Mouse (Mus musculus): ENCODE measurements at regions not wholly inside any gene's neighbourhood (a gene's known extent, or its start where the extent isn't known, plus 50 kb on each side); places are given as distances from the start of the nearest gene placed in this dataset.

GRCm38 (mm10) chr8:89219156-89219555, 175.2 kb upstream of the Sall1 start:
- Histone ChIP-seq H3K4me3 (replicated peaks; ENCODE audit: control insufficient read depth, low read depth, low read length) (no peak overlapping the region), H3K27ac (ENCODE audit: control insufficient read depth, insufficient read depth, low read depth, low read length, poor library complexity) (no peak overlapping the region), H3K4me1 (ENCODE audit: control insufficient read depth, insufficient read depth, low read length) (no peaks in the 10 kb centered on the region)
- 84% methylated on average over 7 of the region's 7 CpGs for WGBS
- TF ChIP-seq CTCF (IDR thresholded peaks at IDR 0.05; ENCODE audit: control insufficient read depth, insufficient read depth, low read length) (no peak), POLR2A (IDR thresholded peaks at IDR 0.05; ENCODE audit: borderline replicate concordance, control insufficient read depth, low read depth, low read length) (no peak)

GRCm38 (mm10) chr8:89217689-89218088, 173.7 kb upstream of the Sall1 start:
- no peak for TF ChIP-seq POLR2A (IDR thresholded peaks at IDR 0.05; ENCODE audit: borderline replicate concordance, control insufficient read depth, low read depth, low read length)
- no peak for TF ChIP-seq CTCF (IDR thresholded peaks at IDR 0.05; ENCODE audit: control insufficient read depth, insufficient read depth, low read length)
- H3K4me3 ChIP-seq (replicated peaks; ENCODE audit: control insufficient read depth, low read depth, low read length), result no peak overlapping the region
- no peaks in the 10 kb centered on the region for H3K4me1 ChIP-seq (ENCODE audit: control insufficient read depth, insufficient read depth, low read length)
- H3K27ac ChIP-seq (ENCODE audit: control insufficient read depth, insufficient read depth, low read depth, low read length, poor library complexity), result no peak overlapping the region
- 79% methylated on average over 2 of the region's 2 CpGs for WGBS

GRCm38 (mm10) chr8:89211931-89212330, 168.0 kb upstream of the Sall1 start:
- Histone ChIP-seq H3K4me3 (replicated peaks; ENCODE audit: control insufficient read depth, low read depth, low read length) (no peak overlapping the region), H3K27ac (ENCODE audit: control insufficient read depth, insufficient read depth, low read depth, low read length, poor library complexity) (no peak overlapping the region), H3K4me1 (ENCODE audit: control insufficient read depth, insufficient read depth, low read length) (no peaks in the 10 kb centered on the region)
- no peak for TF ChIP-seq CTCF (IDR thresholded peaks at IDR 0.05; ENCODE audit: control insufficient read depth, insufficient read depth, low read length)
- no peak for TF ChIP-seq POLR2A (IDR thresholded peaks at IDR 0.05; ENCODE audit: borderline replicate concordance, control insufficient read depth, low read depth, low read length)
- 76% methylated on average over 3 of the region's 3 CpGs for WGBS

- H3K4me3 ChIP-seq (replicated peaks; ENCODE audit: control insufficient read depth, low read depth, low read length), result no peak overlapping the region
- no peak overlapping the region for H3K27ac ChIP-seq (ENCODE audit: control insufficient read depth, insufficient read depth, low read depth, low read length, poor library complexity)
- no peak for TF ChIP-seq POLR2A (IDR thresholded peaks at IDR 0.05; ENCODE audit: borderline replicate concordance, control insufficient read depth, low read depth, low read length)
- TF ChIP-seq CTCF (IDR thresholded peaks at IDR 0.05; ENCODE audit: control insufficient read depth, insufficient read depth, low read length), result no peak
- WGBS, result 78% methylated on average over 1 of the region's 1 CpGs
- H3K4me1 ChIP-seq (ENCODE audit: control insufficient read depth, insufficient read depth, low read length), result no peaks in the 10 kb centered on the region
Observed at GRCm38 (mm10) chr8:89210684-89211083, 166.7 kb upstream of the Sall1 start.

GRCm38 (mm10) chr8:89207891-89208290, 163.9 kb upstream of the Sall1 start:
- no peak overlapping the region for H3K27ac ChIP-seq (ENCODE audit: control insufficient read depth, insufficient read depth, low read depth, low read length, poor library complexity)
- no peak overlapping the region for H3K4me3 ChIP-seq (replicated peaks; ENCODE audit: control insufficient read depth, low read depth, low read length)
- no peak for TF ChIP-seq CTCF (IDR thresholded peaks at IDR 0.05; ENCODE audit: control insufficient read depth, insufficient read depth, low read length)
- TF ChIP-seq POLR2A (IDR thresholded peaks at IDR 0.05; ENCODE audit: borderline replicate concordance, control insufficient read depth, low read depth, low read length), result no peak
- H3K4me1 ChIP-seq (ENCODE audit: control insufficient read depth, insufficient read depth, low read length), result no peaks in the 10 kb centered on the region
- 60% methylated on average over 2 of the region's 2 CpGs for WGBS

GRCm38 (mm10) chr8:89202484-89203096, 158.6 kb upstream of the Sall1 start:
- Histone ChIP-seq H3K4me3 (replicated peaks; ENCODE audit: control insufficient read depth, low read depth, low read length) (no peak overlapping the region), H3K27ac (ENCODE audit: control insufficient read depth, insufficient read depth, low read depth, low read length, poor library complexity) (no peak overlapping the region)
- 83% methylated on average over 5 of the region's 5 CpGs for WGBS

GRCm38 (mm10) chr8:89200301-89200700, 156.3 kb upstream of the Sall1 start:
- H3K4me3 ChIP-seq (replicated peaks; ENCODE audit: control insufficient read depth, low read depth, low read length), result no peak overlapping the region
- TF ChIP-seq POLR2A (IDR thresholded peaks at IDR 0.05; ENCODE audit: borderline replicate concordance, control insufficient read depth, low read depth, low read length) (no peak), CTCF (IDR thresholded peaks at IDR 0.05; ENCODE audit: control insufficient read depth, insufficient read depth, low read length) (no peak)
- H3K27ac ChIP-seq (ENCODE audit: control insufficient read depth, insufficient read depth, low read depth, low read length, poor library complexity), result no peak overlapping the region
- no peaks in the 10 kb centered on the region for H3K4me1 ChIP-seq (ENCODE audit: control insufficient read depth, insufficient read depth, low read length)
- 67% methylated on average over 2 of the region's 2 CpGs for WGBS

More at GRCm38 (mm10) chr8:89202484-89203096, 158.6 kb upstream of the Sall1 start:
- H3K4me1 ChIP-seq (ENCODE audit: control insufficient read depth, insufficient read depth, low read length), result no peaks in the 10 kb centered on the region
- TF ChIP-seq POLR2A (IDR thresholded peaks at IDR 0.05; ENCODE audit: borderline replicate concordance, control insufficient read depth, low read depth, low read length) (no peak), CTCF (IDR thresholded peaks at IDR 0.05; ENCODE audit: control insufficient read depth, insufficient read depth, low read length) (no peak)

GRCm38 (mm10) chr8:89185314-89185713, 141.4 kb upstream of the Sall1 start:
- Histone ChIP-seq H3K27ac (ENCODE audit: control insufficient read depth, insufficient read depth, low read depth, low read length, poor library complexity) (no peak overlapping the region), H3K4me1 (ENCODE audit: control insufficient read depth, insufficient read depth, low read length) (no peaks in the 10 kb centered on the region), H3K4me3 (replicated peaks; ENCODE audit: control insufficient read depth, low read depth, low read length) (no peak overlapping the region)
- 37% methylated on average over 17 of the region's 17 CpGs for WGBS
- no peak for TF ChIP-seq CTCF (IDR thresholded peaks at IDR 0.05; ENCODE audit: control insufficient read depth, insufficient read depth, low read length)
- no peak for TF ChIP-seq POLR2A (IDR thresholded peaks at IDR 0.05; ENCODE audit: borderline replicate concordance, control insufficient read depth, low read depth, low read length)

- no peak overlapping the region for H3K27ac ChIP-seq (ENCODE audit: control insufficient read depth, insufficient read depth, low read depth, low read length, poor library complexity)
- WGBS, result 81% methylated on average over 7 of the region's 7 CpGs
- TF ChIP-seq POLR2A (IDR thresholded peaks at IDR 0.05; ENCODE audit: borderline replicate concordance, control insufficient read depth, low read depth, low read length), result no peak
- no peak for TF ChIP-seq CTCF (IDR thresholded peaks at IDR 0.05; ENCODE audit: control insufficient read depth, insufficient read depth, low read length)
- no peaks in the 10 kb centered on the region for H3K4me1 ChIP-seq (ENCODE audit: control insufficient read depth, insufficient read depth, low read length)
- no peak overlapping the region for H3K4me3 ChIP-seq (replicated peaks; ENCODE audit: control insufficient read depth, low read depth, low read length)
Observed at GRCm38 (mm10) chr8:89175631-89176030, 131.7 kb upstream of the Sall1 start.

Measured in bone marrow, adult 2 months (tissue).